Mouse (Mus musculus) left cerebral cortex, postnatal 14 days (tissue): Measurements from ENCODE around the gene Ktn1. TPM values are rescaled to one million over a fixed set of nuclear protein-coding genes. Genes with fewer than 3 reads are reported as not detected.

Experiments
- DNase-seq, 2 experiments: peaks; one replicate each; pipeline ENCODE4 v3.0.0; 2021 to 2022; ENCODE audit warnings: low spot score in 2 of 2, mixed read lengths in 1 of 2
- intact Hi-C: fragments of 180-260 bp; cut with DNase I; formaldehyde crosslinking; loops from one replicate; pipeline ENCODE4 v1.15.1; 2025
- long read RNA-seq, 2 experiments: library from polyadenylated mRNA; stranded (forward); transcript quantifications; one replicate each; pipeline ENCODE4 v2.0.0; 2021
- total RNA-seq, 2 experiments: library from RNA; stranded (reverse); gene quantifications; 2 replicates each; pipeline ENCODE4 v1.2.3; 2021

The Ktn1 gene
- total RNA-seq: 10 to 100 TPM; 89.8 to 94.0 TPM
- long read RNA-seq, experiment 1, partial matches to known transcripts: 12 of 122 reads
- long read RNA-seq, experiment 1, other reads (novel, unspliced or antisense): 109 of 122 reads
- long read RNA-seq, experiment 2, partial matches to known transcripts: 8 of 87 reads
- long read RNA-seq, experiment 2, other reads (novel, unspliced or antisense): 79 of 87 reads

GRCm38 (mm10) chr14:47648218-47648617 lies at the start of gene Ktn1:
Gene Ktn1, plus strand, starts transcription at chr14:47648448.
- intact Hi-C loops: loop anchor here (2.0 kb wide), 1 partner anchor 49 kb away; no protein-coding TSS in a partner anchor

DNA sequence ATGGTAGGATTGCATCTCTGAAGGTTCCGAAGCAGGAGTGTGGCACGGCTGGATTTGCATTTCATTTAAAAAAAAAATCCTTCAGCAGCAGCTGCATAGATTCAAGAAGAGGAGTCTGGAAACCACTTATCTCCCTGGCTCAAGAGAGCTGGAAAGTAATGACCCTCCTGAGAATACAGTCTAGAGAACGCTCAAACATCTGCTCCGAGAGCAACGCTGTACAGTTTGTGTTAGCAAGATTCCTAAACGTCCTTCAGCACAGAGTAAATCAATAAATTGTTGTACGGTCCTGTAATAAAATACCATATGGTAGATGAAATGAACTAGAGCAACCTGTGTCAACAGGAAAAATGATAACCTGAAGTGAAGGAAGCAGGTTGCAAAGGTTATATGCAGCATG lies 35.0 kb upstream of the Ktn1 start:
- no peak for DNase-seq
- intact Hi-C loops: no loop called here

More at GRCm38 (mm10) chr14:47648218-47648617, at the start of gene Ktn1:
- no peak for DNase-seq

- intact Hi-C loops: no loop called here
- no peak for DNase-seq
Observed at GRCm38 (mm10) chr14:47618891-47619290, 29.4 kb upstream of the Ktn1 start.

DNA sequence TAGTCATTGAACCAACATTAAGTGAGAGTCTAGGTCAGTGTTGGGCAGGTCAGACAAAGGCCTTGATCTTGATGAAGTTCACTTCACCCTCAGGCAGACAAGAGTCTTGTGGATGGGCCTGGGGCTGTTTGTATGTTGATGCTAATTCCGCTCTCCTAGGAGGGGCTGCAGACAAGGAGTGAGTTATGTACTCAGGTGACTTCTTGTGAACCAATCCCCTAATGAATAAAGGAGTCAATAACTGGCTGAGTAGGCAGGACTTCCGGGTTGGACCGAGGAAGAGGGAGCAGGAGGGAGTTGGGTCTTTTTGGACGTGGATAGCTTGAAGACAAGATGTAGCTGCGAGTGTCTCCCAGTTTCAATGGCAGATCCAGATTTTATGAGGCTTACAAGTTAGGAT lies 26.3 kb upstream of the Ktn1 start:
- intact Hi-C loops: no loop called here
- DNase-seq: no peak

DNA sequence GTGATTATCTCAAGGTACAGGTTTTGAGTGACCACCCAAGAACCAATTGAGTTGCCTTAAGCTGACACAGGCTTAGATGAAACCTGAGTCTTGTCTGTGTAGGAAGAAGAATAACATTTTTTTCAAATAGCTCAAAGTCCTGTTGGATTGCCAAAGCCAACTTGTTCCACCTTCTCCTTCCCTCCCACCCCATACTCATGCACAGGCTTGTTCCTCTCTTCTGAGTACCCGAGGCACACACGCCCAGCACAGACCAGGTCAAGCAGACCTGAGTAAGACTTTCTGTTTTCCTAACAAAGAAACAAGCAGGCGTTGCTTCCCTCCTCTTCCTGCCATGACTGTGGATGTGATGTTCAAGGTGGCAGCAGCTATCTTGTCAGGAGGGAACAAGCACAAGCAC lies 23.4 kb upstream of the Ktn1 start:
- no peak for DNase-seq
- intact Hi-C loops: no loop called here

GRCm38 (mm10) chr14:47626143-47626542 lies 22.1 kb upstream of the Ktn1 start:
- no peak for DNase-seq
- intact Hi-C loops: no loop called here

DNA sequence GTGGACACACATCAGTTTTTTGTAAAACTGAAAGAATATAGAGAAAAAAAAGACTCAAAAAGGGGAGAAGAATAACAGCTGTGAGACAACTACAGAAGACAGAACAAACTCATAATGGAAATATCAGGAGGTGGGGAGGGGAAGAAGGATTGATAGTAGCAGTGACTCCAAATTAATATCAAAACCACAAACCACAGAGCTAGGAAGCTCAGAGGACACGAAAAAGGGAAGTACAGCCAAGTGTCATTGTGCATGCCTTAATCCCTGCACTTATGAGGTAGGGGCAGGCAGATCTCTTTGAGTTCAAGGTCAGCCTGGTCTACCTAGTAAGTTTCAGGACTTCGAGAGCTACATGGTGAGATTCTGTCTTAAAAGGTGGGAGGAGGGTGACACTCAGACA lies 21.4 kb upstream of the Ktn1 start:
- intact Hi-C loops: no loop called here
- DNase-seq: no peak

DNA sequence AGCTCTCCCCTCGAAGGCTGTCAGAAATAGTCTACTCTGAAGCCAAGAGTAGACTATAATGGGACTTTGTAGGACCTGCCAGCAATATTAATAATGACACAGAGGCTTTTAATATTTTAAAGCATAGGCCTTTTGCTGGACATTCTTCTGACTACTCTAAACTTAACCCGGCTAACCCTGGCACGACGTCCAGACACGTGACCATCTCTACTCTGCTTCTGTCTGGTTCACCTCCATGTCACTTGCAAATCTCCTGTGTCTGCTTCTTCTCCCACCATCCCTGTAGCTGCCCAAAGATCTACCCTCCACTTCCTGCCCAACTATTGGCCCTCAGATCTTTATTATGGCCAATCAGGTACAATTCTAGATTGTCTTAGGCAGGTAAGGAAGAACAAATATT lies 20.9 kb upstream of the Ktn1 start:
- intact Hi-C loops: no loop called here
- DNase-seq: no peak

GRCm38 (mm10) chr14:47632419-47632818 lies 15.8 kb upstream of the Ktn1 start:
- intact Hi-C loops: no loop called here
- DNase-seq: no peak

GRCm38 (mm10) chr14:47634410-47634809 lies 13.8 kb upstream of the Ktn1 start:
- no peak for DNase-seq
- intact Hi-C loops: no loop called here

GRCm38 (mm10) chr14:47634846-47635245 lies 13.4 kb upstream of the Ktn1 start:
- no peak for DNase-seq
- intact Hi-C loops: no loop called here

DNA sequence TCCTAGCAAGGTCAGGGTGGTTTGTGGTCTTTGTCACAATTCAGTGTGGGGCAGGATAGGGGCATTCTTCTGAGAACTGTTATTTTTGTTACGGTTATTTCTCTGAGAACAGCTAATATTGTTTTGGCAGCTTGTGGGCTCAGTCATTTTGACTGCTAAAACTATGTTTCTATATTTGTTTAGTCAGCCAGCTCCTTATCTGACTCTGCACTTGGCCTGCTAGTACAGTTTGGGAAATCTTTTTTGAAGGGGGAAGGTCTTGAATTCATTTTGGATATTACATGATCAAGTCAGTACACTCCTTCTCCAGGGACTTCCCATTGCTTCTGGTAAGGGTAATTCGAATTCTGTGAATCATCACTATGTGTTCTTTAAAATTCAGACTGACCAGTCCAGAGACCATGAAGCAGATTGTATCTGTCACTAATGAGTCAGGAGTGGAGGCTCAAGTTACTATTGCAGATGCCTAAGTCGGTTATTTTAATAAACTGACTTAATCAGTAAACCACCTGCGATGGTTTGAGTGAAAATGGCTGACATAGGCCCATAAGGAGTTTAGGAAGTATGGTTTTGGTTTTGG lies 9.8 kb upstream of the Ktn1 start:
- intact Hi-C loops: no loop called here

DNA sequence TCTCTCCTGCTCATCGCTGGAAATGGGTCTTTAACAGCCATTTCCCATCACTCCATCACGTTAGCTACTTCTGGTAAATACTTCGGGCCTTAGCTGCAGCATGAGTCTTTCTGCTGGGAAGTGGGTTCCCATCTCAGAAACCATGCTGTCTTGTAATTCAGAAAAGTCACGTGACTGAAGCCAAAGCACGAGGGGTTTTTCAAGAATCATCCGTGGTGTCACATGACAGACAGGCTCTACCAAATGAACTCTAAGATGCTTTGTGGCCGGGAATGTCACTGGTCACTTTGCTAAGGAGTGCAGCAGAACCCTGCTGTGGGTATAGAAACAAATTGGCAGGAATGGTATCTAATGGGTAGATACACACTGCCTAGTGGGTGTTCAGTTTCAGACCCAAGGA lies 2.6 kb upstream of the Ktn1 start:
- intact Hi-C loops: no loop called here
- DNase-seq: no peak

More for the DNA sequence above, 9.8 kb upstream of the Ktn1 start:
- no peak for DNase-seq

- DNase-seq: no peak
- intact Hi-C loops: no loop called here
Observed at GRCm38 (mm10) chr14:47646246-47646645, 2.0 kb upstream of the Ktn1 start.

GRCm38 (mm10) chr14:47646696-47647516 lies 1.3 kb upstream of the Ktn1 start:
- intact Hi-C loops: no loop called here
- no peak for DNase-seq

DNA sequence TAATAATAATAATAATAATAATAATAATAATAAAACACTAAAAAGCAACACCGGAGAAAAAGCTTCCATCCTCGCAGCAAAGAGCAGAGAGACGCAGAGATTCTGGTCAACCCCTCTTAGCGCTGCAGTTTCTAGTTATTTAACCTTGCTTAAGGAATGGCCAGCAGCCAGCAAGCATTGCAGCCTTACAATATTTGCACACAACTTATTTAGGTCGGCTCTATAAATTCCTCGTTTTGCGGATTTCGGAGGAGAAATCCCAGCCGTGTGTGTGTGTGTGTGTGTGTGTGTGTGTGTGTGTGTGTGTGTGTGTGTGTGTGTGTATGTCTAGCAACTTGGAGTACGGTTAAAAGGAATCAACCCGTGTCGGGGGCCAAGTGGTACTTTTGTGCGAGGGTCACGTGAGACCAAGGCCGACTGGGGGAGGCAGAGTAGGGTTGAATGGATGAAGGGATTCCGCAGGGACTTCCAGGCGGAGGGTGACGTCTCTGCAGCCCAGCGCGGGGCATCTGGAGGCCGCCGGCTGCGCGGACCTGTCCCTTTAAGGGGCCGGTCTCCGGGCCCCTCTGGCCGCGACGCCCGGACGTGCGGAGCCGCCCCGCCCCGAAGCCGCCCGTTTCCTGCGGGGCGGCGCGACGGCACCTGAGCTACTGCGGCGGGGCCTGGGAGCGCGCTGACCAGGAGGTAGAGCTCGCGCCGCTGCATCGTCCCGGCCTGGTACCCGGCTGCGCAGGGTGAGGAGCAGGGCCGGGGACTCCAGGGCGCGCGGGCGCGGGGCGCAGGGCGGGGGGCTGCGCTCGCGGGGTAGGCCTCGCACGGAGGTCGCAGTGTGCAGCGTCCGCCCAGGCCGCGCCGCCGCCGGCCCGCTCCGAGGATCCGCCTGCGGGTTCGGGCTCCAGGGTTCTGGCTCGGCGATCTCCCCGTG lies 720 bp downstream of the Ktn1 start:
- DNase-seq: peak; percentile 73 to 82
- intact Hi-C loops: loop anchor here (2.0 kb wide), 1 partner anchor 50 kb away; no protein-coding TSS in a partner anchor

DNA sequence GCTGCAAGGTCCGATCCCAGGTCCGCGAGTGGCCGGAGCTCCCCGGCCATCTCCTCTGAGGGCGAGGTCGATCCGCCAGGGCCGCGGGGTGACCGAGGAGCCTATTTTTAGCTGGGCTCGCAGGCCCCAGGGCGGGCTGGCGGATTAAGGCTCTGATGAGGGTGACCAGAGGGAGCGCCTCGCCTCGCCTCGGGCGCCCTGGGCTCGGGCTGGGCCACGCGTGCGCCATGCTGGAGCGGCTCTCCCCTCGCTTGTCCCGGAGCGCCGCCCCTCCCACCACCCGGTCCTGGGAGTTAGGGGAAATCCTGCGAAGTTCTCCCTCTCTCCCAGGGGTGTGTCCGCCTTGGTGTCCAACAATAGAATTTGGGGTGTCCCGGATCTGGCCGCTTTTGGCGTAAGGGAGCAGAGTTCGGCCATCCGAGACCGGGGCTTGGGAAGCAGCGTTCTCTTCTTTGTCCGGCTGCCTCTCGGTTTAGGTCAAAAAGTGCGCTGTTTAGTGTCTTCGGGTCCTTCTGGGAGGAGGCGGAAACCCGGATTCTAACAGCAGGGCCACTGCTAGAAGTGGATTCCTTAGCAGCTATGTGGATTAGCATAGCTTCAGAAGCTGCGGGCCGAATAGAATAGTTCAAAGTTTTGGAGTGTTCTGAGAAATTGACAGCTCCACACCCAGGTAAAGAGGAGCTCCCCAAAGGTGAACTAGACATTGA lies 1.5 kb downstream of the Ktn1 start:
- peak; percentile 17 to 19 for DNase-seq
- intact Hi-C loops: loop anchor here (2.0 kb wide), 1 partner anchor 51 kb away; no protein-coding TSS in a partner anchor

DNA sequence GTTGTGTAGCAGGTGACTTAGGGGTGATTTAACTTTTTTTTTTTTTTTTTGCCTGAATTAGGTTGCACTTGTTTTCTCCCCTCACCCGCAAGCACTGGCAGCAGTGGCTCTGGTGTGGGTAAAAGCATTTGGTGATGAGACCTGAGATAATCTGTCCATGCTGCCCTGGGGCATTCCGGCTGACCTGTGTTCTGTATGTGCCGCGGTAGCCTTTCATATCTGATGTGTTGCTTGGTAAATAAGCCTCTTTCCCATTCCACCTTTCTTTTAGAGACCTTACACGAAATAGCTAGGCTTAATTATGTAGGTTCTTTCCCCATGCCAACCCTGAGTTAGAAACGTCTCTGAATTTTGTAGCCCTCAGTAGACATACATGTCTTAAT lies 2.1 kb downstream of the Ktn1 start:
- intact Hi-C loops: no loop called here
- DNase-seq: no peak

GRCm38 (mm10) chr14:47651272-47651671 lies 3.0 kb downstream of the Ktn1 start:
- intact Hi-C loops: no loop called here
- DNase-seq: no peak
